Mouse (Mus musculus): ENCODE measurements around the gene Park7.

GRCm38 (mm10) chr4:150852045-150852444 is 62.2 kb downstream of the Park7 start:
- no peak for TF ChIP-seq CTCF (IDR thresholded peaks at IDR 0.05)
- no peak for TF ChIP-seq POLR2A (IDR thresholded peaks at IDR 0.05; ENCODE audit: insufficient read depth, low read depth, low read length)
- TF ChIP-seq EP300 (IDR thresholded peaks at IDR 0.05; ENCODE audit: insufficient read depth, low read depth, low read length), result no peak
